Mouse (Mus musculus) testis, postnatal 14 days (tissue): Measurements from ENCODE around the gene 1600012H06Rik.
A peak's percentile ranks its signal among the peaks of the same experiment; 100 is the strongest.
"Not testable (repeated sequence)": the region's sequence is repeated elsewhere in the genome, so short reads cannot be mapped to it uniquely, and the experiment has no call there.

ENCODE experiments used
- DNase-seq: peaks from one replicate; pipeline ENCODE4 v3.0.0; 2021; ENCODE audit warnings: low spot score

Gene 1600012H06Rik

DNA sequence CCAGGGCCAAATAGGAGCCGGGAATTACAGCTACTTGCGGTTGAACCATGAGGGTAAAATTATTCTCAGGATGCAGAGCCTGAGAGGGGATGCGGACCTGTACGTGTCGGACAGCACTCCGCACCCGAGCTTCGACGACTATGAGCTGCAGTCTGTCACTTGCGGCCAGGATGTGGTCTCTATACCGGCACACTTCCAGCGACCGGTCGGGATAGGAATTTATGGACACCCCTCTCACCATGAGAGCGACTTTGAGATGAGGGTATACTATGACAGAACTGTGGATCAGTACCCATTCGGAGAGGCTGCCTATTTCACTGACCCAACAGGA lies 710 bp downstream of the 1600012H06Rik start:
- DNase-seq, result no peak

DNA sequence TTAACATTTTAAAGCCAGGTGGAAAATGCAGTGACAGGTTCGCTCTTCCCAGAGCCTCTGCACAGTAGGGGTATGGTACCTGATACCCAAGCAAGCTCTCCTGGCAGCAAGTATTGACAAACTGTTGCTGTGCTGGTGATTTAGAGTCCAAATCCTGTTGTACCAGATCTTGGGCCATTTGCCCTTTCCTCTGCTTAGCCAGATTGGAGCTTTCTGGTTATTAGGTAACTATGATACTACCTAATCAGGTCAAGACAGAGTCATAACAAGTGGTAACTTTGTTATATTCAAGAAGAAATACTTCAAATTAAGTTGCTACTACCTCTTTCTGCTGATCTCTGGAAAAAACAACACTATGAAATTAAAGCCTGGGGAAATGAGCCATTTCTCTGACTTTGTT lies 1.6 kb downstream of the 1600012H06Rik start:
- no peak for DNase-seq

DNA sequence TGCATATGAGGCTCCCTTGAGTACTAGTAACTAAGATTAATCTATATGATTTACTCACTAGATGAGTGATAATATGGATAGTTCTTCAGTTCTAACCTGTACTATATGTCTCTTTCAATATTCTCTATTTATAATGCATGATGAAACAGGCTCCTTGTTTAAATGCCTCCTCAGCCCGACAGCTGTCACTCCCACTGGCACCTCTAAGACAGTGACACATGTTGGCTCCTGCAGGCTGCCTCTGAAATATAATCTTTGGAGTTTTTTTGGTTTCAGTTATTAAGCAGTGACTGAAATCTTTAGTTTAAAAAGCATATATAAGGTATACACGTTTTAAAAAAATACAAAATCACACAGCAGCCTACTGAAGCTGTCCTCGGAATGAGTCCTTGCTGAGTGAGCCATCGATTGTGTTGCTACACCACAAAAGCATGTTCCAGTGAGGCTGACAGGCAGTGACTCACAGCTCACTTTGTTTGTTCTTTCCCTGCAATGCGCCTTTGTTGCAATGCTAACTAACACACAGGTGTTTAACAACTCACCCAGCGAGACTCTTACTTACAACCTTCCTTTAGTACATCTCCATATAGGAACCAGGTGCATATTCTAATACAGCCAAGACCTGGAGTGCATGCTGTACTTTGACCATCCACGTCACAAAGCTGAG lies 6.3 kb downstream of the 1600012H06Rik start:
- DNase-seq, result no peak

DNA sequence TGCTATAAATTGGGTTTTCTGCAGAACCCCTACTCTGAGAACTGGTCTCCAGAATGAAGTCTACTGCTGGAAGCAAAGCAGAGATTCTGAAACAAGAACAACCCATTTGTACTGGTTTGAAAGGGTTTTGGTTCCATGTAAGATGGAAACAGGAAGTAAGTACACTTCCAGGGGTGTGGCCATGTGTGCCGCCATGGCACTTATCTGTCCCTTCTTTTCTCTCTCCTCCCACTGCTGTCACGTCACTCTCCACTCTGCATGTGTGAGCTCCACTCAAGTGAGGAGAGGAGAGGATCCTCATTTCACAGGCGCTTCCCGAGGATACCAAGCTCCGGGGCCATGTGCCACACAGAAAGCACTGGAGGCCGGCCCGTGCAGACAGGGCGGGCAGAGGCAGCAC lies 10.5 kb downstream of the 1600012H06Rik start:
- DNase-seq, result no peak

GRCm38 (mm10) chr17:14958686-14959327 lies 15.8 kb downstream of the 1600012H06Rik start:
- no peak for DNase-seq

DNA sequence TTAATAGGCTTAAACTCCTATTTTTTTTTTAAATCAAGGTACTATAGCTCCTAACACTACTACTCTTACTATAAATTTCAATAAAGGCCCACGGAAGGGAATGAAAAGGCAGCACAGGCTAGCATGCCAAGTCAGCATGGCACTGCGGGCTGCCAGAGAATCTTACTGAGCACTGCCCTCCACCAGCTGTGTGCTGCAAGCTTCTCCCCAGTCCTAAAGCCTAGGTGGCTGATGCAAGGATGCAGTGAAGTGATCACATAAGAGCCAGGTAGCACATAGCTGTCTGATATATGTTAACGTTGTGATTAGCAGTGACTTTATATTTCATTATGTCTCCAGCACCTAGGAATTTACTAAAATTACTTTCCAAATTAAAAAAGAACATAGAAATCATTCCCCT lies 17.0 kb downstream of the 1600012H06Rik start:
- DNase-seq, result no peak

DNA sequence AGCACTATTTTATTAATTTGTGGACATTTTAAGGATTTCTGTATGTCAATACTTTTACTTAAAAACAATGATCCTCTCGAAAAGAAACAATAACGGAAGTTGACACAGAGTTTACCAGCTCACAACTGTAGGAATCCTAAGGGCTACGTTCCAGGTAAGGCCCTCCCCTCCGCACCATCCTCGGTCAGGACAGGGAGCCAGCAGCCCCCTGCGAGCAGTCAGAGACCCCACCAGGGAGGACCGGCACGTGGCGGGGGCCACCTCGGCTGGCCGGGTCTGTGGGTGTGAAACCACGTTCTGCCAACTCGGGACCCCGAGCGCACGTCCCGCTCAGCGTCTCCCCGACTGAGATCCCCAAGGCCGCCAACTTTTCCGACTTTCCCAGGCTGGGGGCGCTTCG lies 17.5 kb downstream of the 1600012H06Rik start:
- DNase-seq, result peak; percentile 66

- DNase-seq, result peak; percentile 70
Observed at GRCm38 (mm10) chr17:14960951-14961556, 18.1 kb downstream of the 1600012H06Rik start, which contains the start of gene Phf10. Phf10 (minus strand) TSS chr17:14961273.

- DNase-seq, result not testable (repeated sequence)
Observed at GRCm38 (mm10) chr17:14961557-14962154, 18.7 kb downstream of the 1600012H06Rik start.

GRCm38 (mm10) chr17:14968373-14968913 lies 25.5 kb downstream of the 1600012H06Rik start:
- not testable (repeated sequence) for DNase-seq

GRCm38 (mm10) chr17:14977718-14978361 lies 34.9 kb downstream of the 1600012H06Rik start:
- DNase-seq, result not testable (repeated sequence)

DNA sequence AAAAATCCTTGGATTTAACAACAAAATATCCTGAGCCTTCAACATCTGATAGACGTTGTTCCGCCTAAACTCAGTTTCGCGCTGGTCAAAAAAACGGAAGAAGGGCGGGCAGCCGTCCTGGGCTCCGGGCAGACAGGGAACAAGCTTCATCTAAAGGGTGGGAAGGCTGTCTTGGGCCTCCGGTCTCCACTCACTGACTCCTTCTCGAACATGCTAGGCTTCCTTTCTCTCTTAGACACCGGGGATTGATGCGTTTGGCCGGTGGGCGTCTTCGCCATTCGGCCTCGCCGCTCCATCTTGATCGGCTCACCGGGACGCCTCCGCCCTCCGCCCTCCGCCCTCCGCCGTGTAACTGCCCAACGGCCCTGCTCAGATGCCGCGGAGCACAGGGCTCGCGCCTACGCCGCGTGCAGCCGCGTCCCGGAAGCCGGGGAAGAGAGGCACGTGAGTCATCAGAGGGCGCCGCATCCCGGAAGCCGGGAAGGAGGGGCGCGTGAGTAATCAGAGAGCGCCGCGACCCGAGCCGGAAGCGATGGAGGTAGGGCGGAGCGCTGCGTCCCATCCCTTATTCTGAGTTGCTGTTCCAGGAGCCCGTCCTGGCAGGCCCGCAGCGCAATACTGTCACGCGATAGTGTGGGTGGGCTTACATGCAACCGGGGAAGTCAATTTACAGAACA lies 35.5 kb downstream of the 1600012H06Rik start, which contains the start of the genes 9030025P20Rik and Gm3417:
Gene 9030025P20Rik, plus strand, starts transcription at position 107 of the 677 bp plus-strand sequence.
Gene Gm3417, minus strand, starts transcription at position 429 of the 677 bp plus-strand sequence.
- DNase-seq, result not testable (repeated sequence)

DNA sequence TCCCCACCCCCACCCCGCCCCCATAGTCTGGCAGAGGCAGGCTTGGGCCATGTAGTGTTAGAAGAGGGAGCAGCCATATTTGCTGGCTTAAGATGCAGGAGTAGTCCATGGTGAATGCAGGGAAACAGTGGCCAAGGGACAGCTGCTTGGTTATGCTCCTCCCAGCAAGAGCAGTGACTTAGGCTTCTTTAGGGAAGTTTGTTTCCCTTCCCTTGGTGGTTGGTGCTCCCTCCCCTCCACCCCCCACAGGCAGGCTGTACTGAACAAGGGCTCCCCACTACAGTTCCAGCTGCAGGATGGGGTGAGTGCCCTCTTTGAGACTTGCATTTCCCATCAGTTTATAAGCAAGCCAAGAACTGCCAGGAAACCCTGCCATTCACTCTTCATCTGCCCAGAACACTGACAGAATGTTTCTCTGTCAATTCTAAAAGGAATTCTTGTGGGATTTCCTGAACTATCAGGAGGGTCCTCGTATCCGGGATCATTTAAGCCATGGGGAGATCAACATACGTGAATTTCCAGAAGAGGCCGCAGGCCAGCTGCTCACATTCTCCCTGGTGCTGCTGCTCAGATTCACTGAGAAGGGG lies 47.2 kb downstream of the 1600012H06Rik start:
- not testable (repeated sequence) for DNase-seq

DNA sequence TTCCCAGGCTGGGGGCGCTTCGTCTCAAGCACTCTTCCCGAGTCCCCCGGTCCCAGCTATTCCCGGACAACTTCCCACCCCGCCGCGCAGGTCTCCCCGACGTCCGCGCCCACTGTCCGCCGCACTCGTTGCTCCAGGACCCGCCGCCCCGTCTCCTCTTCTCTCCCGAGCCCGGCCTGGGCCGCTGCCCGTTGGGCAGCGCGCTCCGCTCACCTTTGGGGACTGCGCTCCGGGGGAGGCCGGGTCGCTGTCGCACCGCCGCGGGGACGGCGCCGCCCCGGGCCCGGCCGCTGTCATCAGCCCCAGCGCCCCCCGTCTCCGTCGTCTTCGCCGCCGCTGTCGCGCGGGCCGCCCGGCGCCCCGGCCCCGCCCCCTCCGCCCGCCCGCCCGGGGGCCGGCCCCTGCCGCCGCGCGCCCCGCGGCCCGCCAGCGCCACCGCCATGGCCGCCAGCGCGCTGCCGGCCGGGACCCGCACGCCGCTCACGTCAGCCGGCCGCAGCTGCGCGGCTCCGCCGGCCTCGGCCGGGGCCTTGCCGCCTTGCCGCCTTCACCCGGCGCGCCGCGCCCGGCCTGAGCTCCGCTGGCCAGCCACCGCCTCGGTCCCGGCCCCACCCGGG lies 49.6 kb downstream of the 1600012H06Rik start:
- DNase-seq, result not testable (repeated sequence)

DNA sequence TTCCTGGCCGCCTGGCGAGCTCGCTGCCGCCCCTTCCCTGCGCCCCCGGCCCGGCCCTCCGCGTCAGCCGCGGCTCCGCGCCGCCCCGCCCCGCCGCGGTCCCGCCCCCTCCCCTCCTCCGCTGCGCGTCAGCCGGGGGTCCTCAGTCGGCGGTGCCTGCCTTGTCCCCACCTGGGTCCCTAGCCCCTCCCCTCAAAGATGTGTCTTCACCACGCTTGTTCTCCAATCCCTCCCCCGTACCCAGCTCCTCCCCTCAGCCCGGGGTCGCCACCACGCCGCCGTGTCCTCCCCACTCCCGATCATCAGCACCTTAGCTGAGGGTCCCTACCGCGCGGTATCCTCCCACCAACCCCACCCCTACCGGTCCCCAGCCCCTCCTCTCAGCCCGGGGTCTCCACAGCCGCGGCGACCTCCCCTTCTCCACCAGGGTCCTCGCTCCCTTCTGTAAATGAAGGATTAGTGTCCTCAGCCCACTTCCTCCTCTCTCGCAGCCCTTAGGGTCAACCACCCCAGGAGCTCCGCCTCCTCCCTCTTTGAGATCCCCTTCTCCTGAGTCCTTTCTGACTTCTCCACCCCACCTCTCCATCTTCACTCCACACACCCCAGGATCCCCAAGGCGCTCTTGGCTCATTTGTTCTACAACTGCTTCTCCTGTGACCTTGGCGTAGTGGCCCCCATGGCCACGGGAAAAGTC lies 50.3 kb downstream of the 1600012H06Rik start:
- not testable (repeated sequence) for DNase-seq

- not testable (repeated sequence) for DNase-seq
Observed at GRCm38 (mm10) chr17:14994140-14994539, 51.2 kb downstream of the 1600012H06Rik start.

DNA sequence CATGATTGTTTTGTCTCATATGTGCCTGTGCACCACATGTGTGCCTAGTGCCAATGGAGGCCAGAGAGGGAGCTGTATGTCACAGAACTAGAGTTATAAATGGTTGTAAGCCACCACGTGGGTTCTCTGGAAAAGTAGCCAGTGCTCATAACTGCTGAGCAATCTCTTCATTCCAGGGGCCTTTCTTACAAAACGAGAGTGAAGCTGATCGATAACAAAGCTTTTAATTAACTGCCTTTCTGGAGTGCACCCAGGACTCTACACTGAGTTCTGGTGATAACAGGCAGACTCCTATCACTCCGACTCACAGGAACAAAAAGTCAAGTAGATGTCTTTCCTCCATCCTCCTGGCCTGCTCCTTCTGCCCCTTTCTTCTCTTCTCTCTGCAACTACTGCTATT lies 57.1 kb downstream of the 1600012H06Rik start:
- DNase-seq, result not testable (repeated sequence)

- not testable (repeated sequence) for DNase-seq
Observed at GRCm38 (mm10) chr17:15009088-15009487, 66.1 kb downstream of the 1600012H06Rik start.
